Mouse (Mus musculus): ENCODE data around the gene Smtnl1.
A peak's percentile ranks its signal among the peaks of the same experiment; 100 is the strongest.

Smtnl1 gene

GRCm38 (mm10) chr2:84822552-84822951 is at the start of gene Smtnl1:
Gene Smtnl1 (minus strand): TSS chr2:84822652.
- no peak for DNase-seq (ENCODE audit: low spot score)

DNA sequence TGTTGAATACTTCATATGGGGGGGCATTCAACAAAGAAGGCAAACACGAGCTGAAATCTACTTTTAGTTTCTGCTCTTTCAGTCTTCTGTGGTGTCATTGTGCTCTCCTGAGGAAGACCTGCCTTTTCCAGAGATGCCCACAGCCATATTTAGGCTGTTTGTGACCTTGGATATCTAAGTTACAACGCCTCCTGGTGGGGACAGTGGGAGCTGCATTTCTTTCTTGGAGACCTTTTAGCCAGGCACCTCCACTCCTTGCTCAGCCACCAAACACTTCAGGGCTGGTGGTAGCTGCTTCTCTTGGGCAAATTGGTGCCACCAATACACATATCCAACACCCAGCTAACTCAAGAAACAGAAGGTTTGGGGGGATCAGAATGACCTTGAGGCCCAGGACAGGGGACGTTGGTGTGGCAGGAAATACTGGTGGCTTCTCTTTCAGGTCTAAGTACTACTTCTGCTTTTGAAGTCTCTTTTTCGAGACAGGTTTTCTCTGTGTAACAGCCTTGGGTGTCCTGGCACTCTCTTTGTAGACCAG is 48.2 kb upstream of the Smtnl1 start:
- DNase-seq (ENCODE audit: low spot score) = no peak

GRCm38 (mm10) chr2:84868977-84869376 is 46.5 kb upstream of the Smtnl1 start:
- no peak for DNase-seq (ENCODE audit: low spot score)

- peak; percentile 82 for DNase-seq (ENCODE audit: low spot score)
Observed at GRCm38 (mm10) chr2:84868521-84868943, 46.1 kb upstream of the Smtnl1 start.

GRCm38 (mm10) chr2:84865616-84866571 is 43.4 kb upstream of the Smtnl1 start:
- no peak for DNase-seq (ENCODE audit: low spot score)

GRCm38 (mm10) chr2:84862231-84862630 is 39.8 kb upstream of the Smtnl1 start:
- DNase-seq (ENCODE audit: low spot score) = no peak

GRCm38 (mm10) chr2:84861430-84861829 is 39.0 kb upstream of the Smtnl1 start:
- no peak for DNase-seq (ENCODE audit: low spot score)

GRCm38 (mm10) chr2:84859991-84860780 is 37.7 kb upstream of the Smtnl1 start:
- DNase-seq (ENCODE audit: low spot score) = no peak

- DNase-seq (ENCODE audit: low spot score) = no peak
Observed at GRCm38 (mm10) chr2:84858551-84858950, 36.1 kb upstream of the Smtnl1 start.

DNA sequence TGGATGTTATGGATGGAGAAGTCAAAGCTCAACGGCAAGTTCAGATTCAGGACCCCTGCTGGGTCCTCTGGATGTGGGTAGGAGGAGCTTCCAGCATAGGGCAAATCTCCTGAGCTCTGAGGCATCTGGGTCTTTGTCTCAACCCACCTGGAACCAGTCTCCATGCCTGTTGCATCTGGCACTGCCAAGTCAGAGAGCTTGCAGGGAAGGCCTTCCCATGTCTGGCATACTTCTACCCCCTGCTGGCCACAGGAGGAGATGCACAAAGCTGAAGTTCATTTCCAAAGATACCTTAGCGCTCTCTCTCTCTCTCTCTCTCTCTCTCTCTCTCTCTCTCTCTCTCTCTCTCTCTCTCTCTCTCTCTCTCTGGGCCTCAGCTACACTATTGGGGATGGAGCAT is 33.3 kb upstream of the Smtnl1 start:
- DNase-seq (ENCODE audit: low spot score) = no peak

GRCm38 (mm10) chr2:84851130-84852040 is 28.9 kb upstream of the Smtnl1 start:
- no peak for DNase-seq (ENCODE audit: low spot score)

GRCm38 (mm10) chr2:84850407-84851129 is 28.1 kb upstream of the Smtnl1 start:
- no peak for DNase-seq (ENCODE audit: low spot score)

GRCm38 (mm10) chr2:84845226-84845625 is 22.8 kb upstream of the Smtnl1 start:
- DNase-seq (ENCODE audit: low spot score) = no peak

- no peak for DNase-seq (ENCODE audit: low spot score)
Observed at GRCm38 (mm10) chr2:84843654-84844053, 21.2 kb upstream of the Smtnl1 start.

DNA sequence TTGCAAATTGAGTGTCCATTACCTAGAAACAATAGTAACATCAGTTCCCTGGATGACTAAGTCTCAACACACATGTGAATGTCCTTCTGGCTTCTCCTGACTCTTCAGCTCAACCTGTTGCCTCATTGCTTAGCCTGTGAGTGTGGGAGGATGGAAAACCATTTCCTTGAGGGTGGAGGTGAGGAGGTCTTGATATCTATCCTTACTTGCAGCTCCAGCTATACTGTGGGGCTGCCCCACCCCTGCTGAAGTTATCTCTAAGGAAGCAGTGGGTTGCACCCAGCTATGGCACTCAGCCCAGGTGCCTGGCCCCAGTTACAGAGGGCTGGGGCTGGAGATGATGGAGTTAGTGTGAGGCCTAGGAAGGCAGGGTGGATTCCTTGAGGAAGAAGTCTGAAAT is 19.5 kb upstream of the Smtnl1 start:
- no peak for DNase-seq (ENCODE audit: low spot score)

DNA sequence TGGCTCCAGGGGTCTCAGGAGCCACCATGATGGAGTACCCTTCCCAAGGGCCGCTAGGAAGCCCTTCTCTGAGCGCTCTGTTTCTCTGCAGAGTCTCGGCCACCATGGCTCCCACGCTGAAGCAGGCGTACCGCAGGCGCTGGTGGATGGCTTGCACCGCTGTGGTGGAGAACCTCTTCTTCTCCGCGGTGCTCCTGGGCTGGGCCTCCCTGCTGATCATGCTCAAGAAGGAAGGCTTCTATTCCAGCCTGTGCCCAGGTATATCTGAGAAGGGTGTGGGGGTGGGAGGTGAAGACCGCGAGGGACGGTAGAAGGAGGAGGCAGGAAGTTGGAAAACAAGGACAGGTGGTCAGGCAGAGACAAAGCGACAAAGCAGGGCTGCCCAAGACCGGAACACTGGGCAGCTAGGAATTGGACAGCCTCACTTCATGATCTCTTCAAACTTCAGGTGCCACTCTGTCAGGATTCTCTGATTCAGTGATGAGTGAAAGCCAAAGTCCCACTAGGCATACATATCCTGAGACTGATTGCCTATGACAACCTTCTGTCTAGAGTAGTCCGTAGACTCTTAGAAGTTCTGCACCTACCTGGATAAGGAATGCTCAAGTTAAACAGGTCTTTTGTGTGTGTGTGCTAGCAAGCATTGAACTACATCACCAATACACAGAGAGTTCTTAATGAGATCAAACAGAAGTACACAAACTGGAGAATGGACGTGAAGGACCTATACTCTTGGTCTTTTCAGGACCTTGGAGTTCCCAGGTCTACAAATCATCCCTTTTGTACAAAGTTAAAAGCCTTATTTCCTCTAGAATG is 18.5 kb upstream of the Smtnl1 start:
- no peak for DNase-seq (ENCODE audit: low spot score)

DNA sequence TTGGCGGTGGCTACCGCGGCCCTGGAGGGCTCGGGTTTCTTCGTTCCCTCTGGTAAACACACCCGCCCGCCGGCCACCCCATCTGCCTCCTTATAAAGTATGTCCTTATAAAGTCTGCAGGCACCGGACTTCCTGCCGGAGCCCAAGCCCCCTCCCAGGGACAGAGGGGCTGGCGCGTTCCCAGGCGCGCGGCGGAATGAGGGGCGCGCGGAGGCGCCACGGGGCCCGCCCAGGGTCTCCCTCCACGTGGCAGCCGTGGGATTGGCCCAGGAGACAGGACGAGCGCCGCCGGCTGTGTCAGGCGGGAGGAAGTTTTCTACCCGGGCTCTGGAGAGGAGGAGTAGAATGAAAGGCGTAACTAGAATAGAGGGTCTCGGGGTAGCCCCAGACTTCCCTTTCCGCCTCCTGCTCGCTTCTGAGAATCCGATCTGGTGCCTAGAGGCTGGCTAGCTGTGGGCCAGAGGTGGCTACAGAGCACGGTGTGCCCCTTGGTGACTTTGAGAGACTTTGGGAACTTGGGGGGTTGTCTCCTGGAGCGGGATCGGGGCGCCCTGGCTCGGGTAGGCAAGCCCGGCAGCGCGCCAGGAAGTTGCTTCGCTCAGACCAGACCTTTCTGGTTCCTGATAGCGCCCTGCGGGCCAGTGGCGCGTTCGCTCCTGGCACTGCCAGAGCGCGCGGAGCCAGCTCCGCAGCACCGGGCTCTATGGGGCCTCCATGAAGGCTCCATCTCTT is 17.7 kb upstream of the Smtnl1 start:
- no peak for DNase-seq (ENCODE audit: low spot score)

DNA sequence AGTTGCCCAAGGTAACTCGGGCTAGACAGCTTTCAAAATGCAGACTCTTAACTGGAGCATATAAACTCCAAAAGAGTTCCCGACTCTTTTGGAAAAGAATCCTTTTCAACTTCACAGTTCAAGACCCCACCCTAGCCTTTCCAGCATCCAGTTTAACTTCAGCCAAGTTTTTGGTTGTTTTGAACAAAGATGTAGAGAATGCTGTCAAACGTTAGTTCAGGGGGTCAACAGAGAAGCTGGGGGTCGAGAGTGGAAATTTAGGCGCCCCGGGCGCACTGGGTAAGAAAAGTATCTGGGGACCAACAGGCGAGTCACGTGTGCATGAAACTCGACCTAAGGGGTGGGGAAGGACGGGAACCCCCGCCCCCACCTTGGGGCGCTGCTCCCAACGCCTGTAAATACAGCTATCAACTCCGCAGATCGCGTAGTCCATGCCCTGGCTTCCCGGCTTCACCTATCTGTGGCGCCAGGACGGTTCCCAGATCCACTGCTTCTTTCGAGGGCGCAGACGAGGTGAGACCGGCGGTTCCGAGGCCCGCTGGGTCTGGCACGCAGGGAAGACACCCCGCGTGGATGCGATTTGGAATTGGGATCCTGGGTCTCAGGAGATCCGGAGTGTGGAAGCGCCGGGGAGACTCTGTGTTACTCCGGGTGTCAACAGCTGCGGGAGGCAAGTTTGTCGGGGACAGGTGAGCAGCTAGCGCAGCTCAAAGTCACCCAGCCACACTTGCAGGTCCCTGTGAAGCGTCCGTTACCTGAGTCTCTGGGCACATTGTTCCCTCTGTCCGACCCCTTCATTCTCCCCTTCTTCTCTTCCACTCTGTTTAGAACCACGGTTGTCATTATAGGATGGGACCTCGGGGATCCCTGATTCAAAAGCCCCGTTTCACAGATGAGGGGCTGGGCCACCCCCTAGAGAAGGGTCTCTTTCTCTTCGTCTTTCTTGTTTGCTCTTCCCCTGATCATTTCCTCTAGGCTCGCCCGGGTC is 16.8 kb upstream of the Smtnl1 start:
- DNase-seq (ENCODE audit: low spot score) = no peak

Measured in layer of hippocampus, adult 9-10 months (tissue).